Comparison of ENCODE assay signal across 21 mouse cellular contexts in genomic region chr12:76514842-76515241, GRCm38 (mm10). TPM values are rescaled to one million over a fixed set of nuclear protein-coding genes. Genes with fewer than 3 reads are reported as not detected.
DNase-seq lines count a peak whose midpoint lies in the region; TF ChIP-seq lines count a peak whose summit lies in the region.
"Had no signal": no experiment of that assay in that cellular context is flagged by ENCODE, and none has a peak within 500 bp of the region (broad histone marks: within the 10 kb centered on the region; RNA-seq: fewer than 3 reads in every experiment).

No protein-coding gene starts in this region.

- no peak for TF ChIP-seq POLR2A in kidney, adult 2 months (IDR thresholded peaks at IDR 0.05; ENCODE audit: low read depth, low read length)

- H3K4me3 ChIP-seq in gastrocnemius, adult 2 months = no peak overlapping the region
- no peak overlapping the region for H3K4me3 ChIP-seq in kidney, adult 2 months (ENCODE audit: insufficient read depth, low read depth, low read length)
- H3K4me3 ChIP-seq in brown adipose tissue, adult 24 weeks (ENCODE audit: insufficient read depth, low read depth, low read length) = no peak overlapping the region
- H3K4me3 ChIP-seq: forebrain, embryonic 15.5 days; heart, embryonic 15.5 days; limb, embryonic 13.5 days; liver, embryonic 13.5 days; lung, embryonic 15.5 days; midbrain, embryonic 12.5 days had no signal

- TF ChIP-seq CTCF in gastrocnemius, adult 2 months (IDR thresholded peaks at IDR 0.05) = no peak
- no peak for TF ChIP-seq CTCF in kidney, adult 2 months (conservative IDR thresholded peaks at IDR 0.05; ENCODE audit: insufficient read depth, insufficient read length, low read depth, low read length)

- WGBS in kidney, adult 2 months = 41% methylated on average over 4 of the region's 4 CpGs

- intact Hi-C loops in gastrocnemius, adult 2 months (cut with DNase I) = no loop called here

- H3K27ac ChIP-seq in gastrocnemius, adult 2 months = peak overlapping the region; percentile 16; the same call in 1 of the 2 replicates
- H3K27ac ChIP-seq in kidney, adult 2 months (ENCODE audit: insufficient read depth, low read depth, low read length) = no peak overlapping the region
- H3K27ac ChIP-seq in brown adipose tissue, adult 24 weeks (replicated peaks; ENCODE audit: low read depth, low read length) = peak overlapping the region; percentile 12; the same call in 1 of the 2 replicates
- H3K27ac ChIP-seq: forebrain, embryonic 15.5 days; heart, embryonic 15.5 days; hindbrain, embryonic 14.5 days; limb, embryonic 13.5 days; liver, embryonic 13.5 days; lung, embryonic 15.5 days; macrophage; midbrain, embryonic 12.5 days had no signal

- H3K27me3 ChIP-seq in kidney, adult 2 months (replicated peaks; ENCODE audit: control insufficient read depth, insufficient read depth, low read length) = no peaks in the 10 kb centered on the region
- H3K27me3 ChIP-seq: forebrain, embryonic 15.5 days; heart, embryonic 15.5 days; limb, embryonic 13.5 days; liver, embryonic 13.5 days; lung, embryonic 15.5 days; midbrain, embryonic 12.5 days had no signal

- no peaks in the 10 kb centered on the region for H3K36me3 ChIP-seq in kidney, adult 2 months (ENCODE audit: control insufficient read depth, insufficient read depth, low read length)
- H3K36me3 ChIP-seq: forebrain, embryonic 15.5 days; heart, embryonic 15.5 days; limb, embryonic 13.5 days; liver, embryonic 13.5 days; lung, embryonic 15.5 days; midbrain, embryonic 12.5 days had no signal

- peaks cover 10% of the 10 kb centered on the region; the same call in 1 of the 2 replicates for H3K4me1 ChIP-seq in kidney, adult 2 months (ENCODE audit: control insufficient read depth, insufficient read depth, low read length)
- peaks cover 17% of the 10 kb centered on the region for H3K4me1 ChIP-seq in brown adipose tissue, adult 24 weeks (ENCODE audit: control insufficient read depth, insufficient read depth, insufficient read length, low read length)
- H3K4me1 ChIP-seq: forebrain, embryonic 15.5 days; limb, embryonic 13.5 days; liver, embryonic 13.5 days; midbrain, embryonic 12.5 days had no signal

- no peak for DNase-seq in gastrocnemius, adult 2 months
- no peak for DNase-seq in gastrocnemius, postnatal 25 days
- peak; percentile 52 for DNase-seq in kidney, adult 2 months
- no peak for DNase-seq in kidney, adult 11 months
- DNase-seq in kidney, postnatal 10 days = peak; percentile 39
- DNase-seq in thymus, postnatal 0 days (ENCODE audit: low spot score) = no peak
- DNase-seq in layer of hippocampus, postnatal 36 days = no peak
- DNase-seq: adrenal gland, adult 2 months; B cell, adult 2 months; cerebellum, postnatal 36 days; liver, embryonic 13.5 days; retina, postnatal 1 day; thymus, adult 2 months had no signal

RNA-seq across cellular contexts. Expression of gene Plekhg3, which starts 15.8 kb away (rescaled TPM):
- 1 to 10 TPM; 5.3 to 6.1 TPM for total RNA-seq in gastrocnemius, adult 2 months (2021)
- 1 to 10 TPM; 6.1 to 7.6 TPM for total RNA-seq in gastrocnemius, postnatal 25 days (2021)
- polyA plus RNA-seq in kidney, adult 2 months (2012; rRNA removed) = 57.9 and 67.6 TPM in 2 replicates
- polyA plus RNA-seq in brown adipose tissue, adult 24 weeks (2012; ENCODE audit: insufficient read depth, insufficient read length, missing spikeins) = 6.3 and 6.5 TPM in 2 replicates
- polyA plus RNA-seq in thymus, postnatal 0 days (2015; fragmentation: Nextera tagmentation; extraction: Ambion mirVana) = 3.3 and 4.7 TPM in 2 replicates
- 10 to 100 TPM; 22.9 to 23.2 TPM for total RNA-seq in layer of hippocampus, postnatal 36 days (2021)

Comparison
In these comparisons a context has a peak if more than half of its experiments do, and no peak if none do; other contexts are left out.
1. DNase-seq: peak in kidney, adult 2 months (single experiment) and kidney, postnatal 10 days (single experiment); none in gastrocnemius, adult 2 months (single experiment), gastrocnemius, postnatal 25 days (single experiment), kidney, adult 11 months (single experiment), thymus, postnatal 0 days (single experiment) and layer of hippocampus, postnatal 36 days (0 of 2).